ENCODE assay signal across 9 mouse cellular contexts in the genomic region with DNA sequence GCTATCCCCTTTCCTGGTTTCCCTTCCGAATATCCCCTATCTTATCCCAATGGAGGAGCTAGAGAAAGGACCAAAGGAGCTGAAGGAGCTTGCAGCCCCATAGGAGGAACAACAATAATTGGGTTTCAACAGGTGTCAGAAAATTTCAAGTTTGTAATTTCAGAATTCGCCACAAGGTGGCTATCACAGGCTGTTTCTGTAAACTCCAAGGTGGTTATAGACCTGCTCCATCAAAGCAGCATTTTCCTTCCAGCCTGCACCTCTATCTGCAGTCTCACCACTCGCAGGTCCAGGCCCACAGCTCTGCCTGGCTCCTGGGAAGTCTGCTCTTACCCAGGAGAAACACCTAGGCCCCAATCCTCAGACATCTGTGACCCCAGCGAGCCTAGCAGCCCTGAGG. TPM values are rescaled to one million over a fixed set of nuclear protein-coding genes. Genes with fewer than 3 reads are reported as not detected.
DNase-seq lines count a peak whose midpoint lies in the region; ATAC-seq and TF ChIP-seq lines count a peak whose summit lies in the region.
"Had no signal": no experiment of that assay in that cellular context is flagged by ENCODE, and none has a peak within 500 bp of the region (broad histone marks: within the 10 kb centered on the region; RNA-seq: fewer than 3 reads in every experiment).

No protein-coding gene starts in this region.

- TF ChIP-seq POLR2A in liver, adult 2 months (IDR thresholded peaks at IDR 0.05; ENCODE audit: extremely low read depth, insufficient read depth, low read length) = no peak

- H3K4me1 ChIP-seq in liver, adult 2 months (ENCODE audit: control insufficient read depth, insufficient read depth, low read length) = no peaks in the 10 kb centered on the region
- no peaks in the 10 kb centered on the region for H3K4me1 ChIP-seq in hindbrain, postnatal 0 days (ENCODE audit: insufficient read depth, low read length)

- no peaks in the 10 kb centered on the region for H3K79me2 ChIP-seq in liver, adult 2 months (ENCODE audit: control insufficient read depth, insufficient read depth, low read length)

- peak; percentile 36 for TF ChIP-seq CTCF in liver, adult 2 months (IDR thresholded peaks at IDR 0.05; ENCODE audit: low read depth, low read length)
- peak; percentile 71 for TF ChIP-seq CTCF in hindbrain, postnatal 0 days (IDR thresholded peaks at IDR 0.05; ENCODE audit: low read depth)

- no peaks in the 10 kb centered on the region for H3K36me3 ChIP-seq in liver, adult 2 months (ENCODE audit: control insufficient read depth, insufficient read depth, low read length)
- H3K36me3 ChIP-seq in hindbrain, postnatal 0 days (ENCODE audit: insufficient read depth, low read length) = no peaks in the 10 kb centered on the region

- no peaks in the 10 kb centered on the region for H3K9me3 ChIP-seq in hindbrain, postnatal 0 days (ENCODE audit: low read length)

- no peak overlapping the region for H3K9ac ChIP-seq in liver, adult 2 months (ENCODE audit: low read depth, low read length)
- H3K9ac ChIP-seq in hindbrain, postnatal 0 days (replicated peaks; ENCODE audit: low read length) = no peak overlapping the region

- no peak overlapping the region for H3K27ac ChIP-seq in liver, adult 2 months (replicated peaks; ENCODE audit: insufficient read depth, low read depth, low read length)
- H3K27ac ChIP-seq in hindbrain, postnatal 0 days = no peak overlapping the region

- no peaks in the 10 kb centered on the region for H3K27me3 ChIP-seq in liver, adult 2 months (ENCODE audit: control insufficient read depth, insufficient read depth, low read length)
- no peaks in the 10 kb centered on the region for H3K27me3 ChIP-seq in hindbrain, postnatal 0 days (ENCODE audit: insufficient read depth, low read length)

- ATAC-seq in hindbrain, postnatal 0 days = peak; percentile 59; the same call in 1 of the 2 replicates

- no peak overlapping the region for H3K4me3 ChIP-seq in liver, adult 2 months (ENCODE audit: insufficient read depth, low read depth, low read length)
- H3K4me3 ChIP-seq in hindbrain, postnatal 0 days (ENCODE audit: low read length) = no peak overlapping the region
- H3K4me3 ChIP-seq: erythroblast, embryonic 14.5 days had no signal

- no peak overlapping the region for H3K4me2 ChIP-seq in hindbrain, postnatal 0 days (ENCODE audit: low read depth, low read length)

- DNase-seq in liver, adult 2 months (ENCODE audit: extremely low read depth, low read depth, low spot score) = peak; percentile 47
- DNase-seq in liver = no peak
- DNase-seq in Muller cell, postnatal 12 days (ENCODE audit: inconsistent ontology term) = peak; percentile 11
- peak; percentile 9 to 66 for DNase-seq in cerebellum, postnatal 36 days
- peak; percentile 74 for DNase-seq in hindbrain, postnatal 0 days (ENCODE audit: low spot score)
- peak; percentile 8 to 25 for DNase-seq in left cerebral cortex, adult 8-10 months (ENCODE audit: low spot score in 2 of 2)
- peak; percentile 34 to 44 for DNase-seq in natural killer cell, adult 2 months (ENCODE audit: low spot score in 2 of 2)
- peak; percentile 22 for DNase-seq in thymus, postnatal 4 days

- 10% methylated on average over 4 of the region's 4 CpGs for WGBS in liver, adult 2 months
- WGBS in hindbrain, postnatal 0 days = 12% methylated on average over 4 of the region's 4 CpGs

RNA-seq across cellular contexts. Expression of gene Vmn1r236, which starts 10.6 kb away (rescaled TPM):
- not detected in 2 replicates for total RNA-seq in liver, adult 2 months (2014; rRNA removed)
- not detected in 2 replicates for polyA plus RNA-seq in liver, adult 2 months (2012; rRNA removed)
- total RNA-seq in hindbrain, postnatal 0 days (2014; rRNA removed) = not detected in 2 replicates
- not detected in 2 replicates for polyA plus RNA-seq in hindbrain, postnatal 0 days (2015; fragmentation: Nextera tagmentation; extraction: Ambion mirVana)
- total RNA-seq in left cerebral cortex, adult 8-10 months (2022) = not detected
- polyA plus RNA-seq: erythroblast, embryonic 14.5 days had no signal

RNA-seq across cellular contexts. Expression of gene Vmn1r235, which starts 15.9 kb away (rescaled TPM):
- total RNA-seq in liver, adult 2 months (2014; rRNA removed) = not detected in 2 replicates
- not detected in 2 replicates for polyA plus RNA-seq in liver, adult 2 months (2012; rRNA removed)
- total RNA-seq in hindbrain, postnatal 0 days (2014; rRNA removed) = not detected in 2 replicates
- polyA plus RNA-seq in hindbrain, postnatal 0 days (2015; fragmentation: Nextera tagmentation; extraction: Ambion mirVana) = not detected in 2 replicates
- total RNA-seq in left cerebral cortex, adult 8-10 months (2022) = not detected
- polyA plus RNA-seq: erythroblast, embryonic 14.5 days had no signal

RNA-seq across cellular contexts. Expression of gene Vmn1r237, which starts 39.6 kb away (rescaled TPM):
- total RNA-seq in liver, adult 2 months (2014; rRNA removed) = not detected in 2 replicates
- polyA plus RNA-seq in liver, adult 2 months (2012; rRNA removed) = not detected in 2 replicates
- total RNA-seq in hindbrain, postnatal 0 days (2014; rRNA removed) = not detected in 2 replicates
- not detected in 2 replicates for polyA plus RNA-seq in hindbrain, postnatal 0 days (2015; fragmentation: Nextera tagmentation; extraction: Ambion mirVana)
- total RNA-seq in left cerebral cortex, adult 8-10 months (2022) = not detected
- polyA plus RNA-seq: erythroblast, embryonic 14.5 days had no signal

RNA-seq across cellular contexts. Expression of gene Vmn1r234, which starts 46.2 kb away (rescaled TPM):
- not detected in 2 replicates for total RNA-seq in liver, adult 2 months (2014; rRNA removed)
- polyA plus RNA-seq in liver, adult 2 months (2012; rRNA removed) = not detected in 2 replicates
- total RNA-seq in hindbrain, postnatal 0 days (2014; rRNA removed) = not detected in 2 replicates
- not detected in 2 replicates for polyA plus RNA-seq in hindbrain, postnatal 0 days (2015; fragmentation: Nextera tagmentation; extraction: Ambion mirVana)
- not detected for total RNA-seq in left cerebral cortex, adult 8-10 months (2022)
